25 mouse cellular contexts compared by ENCODE assay signal in the genomic region with DNA sequence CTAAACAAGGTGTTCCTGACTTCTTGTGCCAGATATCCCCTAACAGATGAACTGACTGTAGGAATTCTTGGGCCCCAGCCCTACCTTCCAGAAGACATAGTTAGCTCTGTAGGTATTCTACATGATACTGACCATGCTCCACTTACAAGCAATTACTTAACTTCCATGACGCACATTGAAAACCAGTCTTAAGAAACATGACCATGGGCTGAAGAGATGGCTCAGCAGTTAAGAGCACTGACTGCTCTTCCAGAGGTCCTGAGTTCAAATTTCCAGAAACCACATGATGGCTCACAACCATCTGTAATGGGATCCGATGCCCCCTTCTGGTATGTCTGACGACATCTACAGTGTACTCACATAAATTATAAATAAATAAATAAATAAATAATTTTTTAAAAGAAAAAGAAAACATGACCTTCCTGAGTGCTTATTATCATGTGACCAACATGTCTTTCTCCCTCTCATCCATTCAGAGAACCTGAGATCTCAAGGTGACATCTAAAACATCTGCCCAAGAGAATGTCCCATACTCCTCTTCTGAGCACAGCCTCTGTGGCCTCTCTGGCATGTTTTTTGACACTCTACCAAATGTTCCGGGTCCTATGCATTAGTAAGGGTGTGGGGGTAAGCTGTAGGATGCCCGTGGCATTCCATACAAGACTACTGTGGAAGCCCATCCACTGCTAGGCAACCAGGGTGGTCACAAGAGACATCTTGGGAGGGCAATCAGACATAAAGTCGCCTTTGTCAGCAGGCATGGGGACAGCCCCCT. TPM values are rescaled to one million over a fixed set of nuclear protein-coding genes. Genes with fewer than 3 reads are reported as not detected.
DNase-seq lines count a peak whose midpoint lies in the region; ATAC-seq and TF ChIP-seq lines count a peak whose summit lies in the region.
"Had no signal": no experiment of that assay in that cellular context is flagged by ENCODE, and none has a peak within 500 bp of the region (broad histone marks: within the 10 kb centered on the region; RNA-seq: fewer than 3 reads in every experiment).

No protein-coding gene starts in this region.

- 81% methylated on average over 6 of the region's 6 CpGs for WGBS in heart, embryonic 11.5 days (ENCODE audit: insufficient replicate concordance)
- WGBS in liver, postnatal 0 days (ENCODE audit: insufficient replicate concordance) = 72% methylated on average over 6 of the region's 6 CpGs

- H3K9me3 ChIP-seq in heart, embryonic 11.5 days (replicated peaks; ENCODE audit: control insufficient read depth, low read length) = no peaks in the 10 kb centered on the region
- no peaks in the 10 kb centered on the region for H3K9me3 ChIP-seq in liver, postnatal 0 days (ENCODE audit: low read length)
- H3K9me3 ChIP-seq: forebrain, embryonic 10.5 days; forebrain, embryonic 13.5 days; G1E; heart, embryonic 13.5 days had no signal

- H3K4me2 ChIP-seq in heart, embryonic 11.5 days = no peak overlapping the region
- no peak overlapping the region for H3K4me2 ChIP-seq in liver, postnatal 0 days (ENCODE audit: low read depth, low read length)
- H3K4me2 ChIP-seq: forebrain, embryonic 13.5 days; heart, embryonic 13.5 days; hindbrain, embryonic 14.5 days had no signal

- no peak overlapping the region for H3K27ac ChIP-seq in heart, embryonic 11.5 days (ENCODE audit: low read depth, low read length)
- H3K27ac ChIP-seq in liver, postnatal 0 days (ENCODE audit: low read depth) = no peak overlapping the region
- H3K27ac ChIP-seq: forebrain, embryonic 10.5 days; forebrain, embryonic 13.5 days; heart, adult 2 months; hindbrain, embryonic 14.5 days; hindbrain, postnatal 0 days had no signal

- H3K36me3 ChIP-seq in heart, embryonic 11.5 days (ENCODE audit: control insufficient read depth, insufficient read depth, low read length) = no peaks in the 10 kb centered on the region
- no peaks in the 10 kb centered on the region for H3K36me3 ChIP-seq in liver, postnatal 0 days (replicated peaks; ENCODE audit: insufficient read depth, low read length)
- H3K36me3 ChIP-seq: forebrain, embryonic 10.5 days; G1E; heart, embryonic 13.5 days had no signal

- no peak overlapping the region for H3K9ac ChIP-seq in heart, embryonic 11.5 days (ENCODE audit: low read depth, low read length)
- no peak overlapping the region for H3K9ac ChIP-seq in liver, postnatal 0 days (replicated peaks)
- H3K9ac ChIP-seq: forebrain, embryonic 13.5 days; heart, embryonic 13.5 days; hindbrain, embryonic 14.5 days had no signal

- no peak for TF ChIP-seq CTCF in liver, postnatal 0 days (IDR thresholded peaks at IDR 0.05; ENCODE audit: low read depth)

- peak; percentile 45 for DNase-seq in cerebellum, adult 9-11 months
- peak; percentile 75 for DNase-seq in heart, adult 11 months
- peak; percentile 3 for DNase-seq in liver, postnatal 0 days
- no peak for DNase-seq in liver
- DNase-seq: adrenal gland, postnatal 10 days; adrenal gland, postnatal 36 days; B cell, adult 2 months; cerebellum, adult 11 months; gastrocnemius, postnatal 25 days; heart, adult 2 months; heart, postnatal 14 days; heart, postnatal 4 days; kidney, adult 11 months had no signal

- H3K27me3 ChIP-seq in heart, embryonic 11.5 days (ENCODE audit: control insufficient read depth, insufficient read depth, low read length) = no peaks in the 10 kb centered on the region
- H3K27me3 ChIP-seq in liver, postnatal 0 days (ENCODE audit: insufficient read depth, low read length) = no peaks in the 10 kb centered on the region
- H3K27me3 ChIP-seq: CH12.LX; forebrain, embryonic 13.5 days; heart, embryonic 13.5 days; Patski had no signal

- no peak overlapping the region for H3K4me3 ChIP-seq in heart, embryonic 11.5 days (ENCODE audit: low read depth, low read length)
- no peak overlapping the region for H3K4me3 ChIP-seq in liver, postnatal 0 days (ENCODE audit: low read depth, low read length)
- H3K4me3 ChIP-seq: forebrain, embryonic 10.5 days; forebrain, embryonic 13.5 days; heart, adult 2 months; heart, embryonic 13.5 days had no signal

- no peak for TF ChIP-seq EP300 in liver, postnatal 0 days (IDR thresholded peaks at IDR 0.05; ENCODE audit: low read depth)

- ATAC-seq in cerebellum, adult (ENCODE audit: insufficient number of reproducible peaks, low FRiP score, low TSS enrichment) = no peak
- ATAC-seq in heart, embryonic 11.5 days (replicated peaks; ENCODE audit: insufficient number of reproducible peaks, low FRiP score, low TSS enrichment) = no peak
- ATAC-seq in liver, postnatal 0 days = no peak
- ATAC-seq: forebrain, embryonic 13.5 days; forebrain, embryonic 16.5 days; hindbrain, postnatal 0 days; inflammation-experienced regulatory T-cells, adult 6 months; Patski had no signal

- peaks cover 13% of the 10 kb centered on the region for H3K4me1 ChIP-seq in heart, embryonic 11.5 days (ENCODE audit: control insufficient read depth, insufficient read depth, low read length)
- no peaks in the 10 kb centered on the region for H3K4me1 ChIP-seq in liver, postnatal 0 days (ENCODE audit: insufficient read depth)
- H3K4me1 ChIP-seq: forebrain, embryonic 13.5 days had no signal

RNA-seq across cellular contexts. Expression of gene Il16, which starts 9.0 kb away (rescaled TPM):
- polyA plus RNA-seq in heart, embryonic 11.5 days (2014; fragmentation: Nextera tagmentation; extraction: Ambion mirVana) = 1.5 and 2.1 TPM in 2 replicates
- polyA plus RNA-seq in liver, postnatal 0 days (2015; fragmentation: Nextera tagmentation; extraction: Ambion mirVana) = 8.5 and 9.8 TPM in 2 replicates

RNA-seq across cellular contexts. Expression of gene Cfap161, which starts 58.2 kb away (rescaled TPM):
- polyA plus RNA-seq in heart, embryonic 11.5 days (2014; fragmentation: Nextera tagmentation; extraction: Ambion mirVana) = 3.6 and 5.2 TPM in 2 replicates
- not detected in 2 replicates for polyA plus RNA-seq in liver, postnatal 0 days (2015; fragmentation: Nextera tagmentation; extraction: Ambion mirVana)
- polyA plus RNA-seq: forebrain, embryonic 10.5 days; G1E; inflammation-experienced regulatory T-cells, adult 6 months; Patski had no signal
